Mouse (Mus musculus): ENCODE results near the gene Smim6.

The Smim6 gene

DNA sequence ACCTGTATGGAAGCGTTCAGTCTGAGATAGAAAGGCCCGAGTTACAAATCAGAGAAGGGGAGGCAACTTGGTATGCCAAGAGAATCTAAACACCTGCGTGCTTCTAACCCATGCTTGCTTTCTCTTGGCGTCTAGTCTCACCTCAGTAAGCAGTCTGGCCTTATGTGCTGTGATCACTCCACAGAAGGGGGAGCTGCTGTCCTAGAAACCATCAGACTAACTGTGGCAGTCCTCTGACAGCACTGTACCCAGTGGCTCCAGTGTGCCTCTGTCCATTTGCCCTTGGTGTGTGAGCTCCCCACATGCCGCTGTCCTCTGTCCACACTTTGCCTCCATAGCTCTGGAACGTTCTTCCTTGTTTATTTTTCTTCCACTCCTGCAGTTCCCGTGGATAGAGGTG, 30.2 kb downstream of the Smim6 start:
- DNase-seq (ENCODE audit: low read depth), result no peak

- no peak for DNase-seq (ENCODE audit: low read depth)
Observed at GRCm38 (mm10) chr11:115945247-115945646, 33.4 kb downstream of the Smim6 start.

GRCm38 (mm10) chr11:115946221-115946828, 34.5 kb downstream of the Smim6 start:
- DNase-seq (ENCODE audit: low read depth), result no peak

DNA sequence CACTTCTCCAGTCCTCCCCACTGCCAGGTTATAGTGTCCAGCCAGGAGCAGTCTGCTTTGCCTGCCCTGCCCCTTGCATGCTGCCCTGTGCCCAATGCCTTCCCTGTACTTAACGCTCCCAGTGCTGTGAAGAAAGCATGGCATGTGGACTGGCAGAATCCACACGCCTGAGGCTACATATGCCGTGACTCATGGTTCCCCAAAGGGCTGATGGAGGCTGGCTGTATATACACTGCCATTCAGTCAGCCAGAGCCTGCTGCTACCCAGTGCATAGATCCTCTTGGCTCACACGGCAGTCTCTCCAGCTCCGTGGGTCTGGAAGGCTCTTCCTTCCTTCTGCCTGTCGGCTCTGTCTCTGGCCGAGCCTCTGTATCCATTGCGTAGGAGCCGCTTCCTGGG, 36.5 kb downstream of the Smim6 start:
- DNase-seq (ENCODE audit: low read depth), result no peak

DNA sequence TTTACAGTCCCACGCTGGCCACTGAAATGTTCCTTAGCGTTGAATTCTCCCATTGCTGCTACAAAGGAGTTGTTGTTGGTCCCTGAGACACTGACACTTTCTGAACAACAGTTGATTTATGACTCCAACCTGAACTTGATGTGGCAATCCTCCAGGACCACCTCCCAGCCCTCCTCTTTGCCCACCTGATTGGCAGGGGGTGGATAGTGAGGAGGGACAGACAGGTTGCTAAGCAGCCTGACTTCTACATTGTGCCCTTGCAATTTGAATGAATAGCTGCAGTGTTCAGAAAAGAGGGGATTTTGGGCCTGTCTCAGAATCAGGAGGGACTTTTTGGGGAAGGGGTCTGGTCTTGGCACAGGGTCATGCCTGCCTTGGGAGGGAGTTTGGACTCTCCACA, 38.9 kb downstream of the Smim6 start:
- no peak for DNase-seq (ENCODE audit: low read depth)

GRCm38 (mm10) chr11:115954712-115955111, 42.9 kb downstream of the Smim6 start:
- DNase-seq (ENCODE audit: low read depth), result no peak

DNA sequence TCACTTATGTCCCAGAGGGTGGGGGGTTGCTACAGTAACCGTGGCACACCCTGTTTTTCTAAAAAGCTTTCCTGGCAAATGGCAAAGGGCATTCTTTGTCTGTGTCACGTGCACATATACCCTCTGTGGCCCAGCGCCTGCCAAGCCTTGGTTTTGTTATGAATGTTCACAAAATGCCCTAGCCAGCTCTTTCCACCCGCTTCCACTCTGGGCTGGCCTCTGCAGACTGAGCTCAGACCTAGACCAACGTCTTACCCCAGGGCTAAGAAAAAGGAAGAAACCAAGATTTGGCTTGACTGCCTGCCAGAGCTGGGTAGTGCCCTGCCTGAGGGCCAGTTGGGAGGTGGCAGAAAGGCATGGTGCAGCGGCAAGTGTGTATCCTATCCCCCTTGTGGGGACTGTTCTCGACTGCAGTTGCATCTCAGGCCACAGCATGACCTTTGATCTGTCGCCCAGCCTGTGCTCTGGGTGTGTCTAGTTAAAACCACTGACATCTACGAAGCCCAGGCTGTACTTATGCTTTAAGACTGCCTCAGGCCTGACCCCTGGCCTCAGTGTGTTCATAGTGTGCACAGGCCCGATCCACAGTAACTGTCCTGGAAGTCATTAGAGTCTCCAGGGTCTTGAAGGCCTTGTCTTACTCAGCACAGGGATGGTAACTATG, 43.5 kb downstream of the Smim6 start:
- peak; percentile 77 for DNase-seq (ENCODE audit: low read depth)

GRCm38 (mm10) chr11:115956453-115956852, 44.6 kb downstream of the Smim6 start:
- peak; percentile 53 for DNase-seq (ENCODE audit: low read depth)

- DNase-seq (ENCODE audit: low read depth), result peak; percentile 86
Observed at GRCm38 (mm10) chr11:115957971-115958370, 46.2 kb downstream of the Smim6 start.

DNA sequence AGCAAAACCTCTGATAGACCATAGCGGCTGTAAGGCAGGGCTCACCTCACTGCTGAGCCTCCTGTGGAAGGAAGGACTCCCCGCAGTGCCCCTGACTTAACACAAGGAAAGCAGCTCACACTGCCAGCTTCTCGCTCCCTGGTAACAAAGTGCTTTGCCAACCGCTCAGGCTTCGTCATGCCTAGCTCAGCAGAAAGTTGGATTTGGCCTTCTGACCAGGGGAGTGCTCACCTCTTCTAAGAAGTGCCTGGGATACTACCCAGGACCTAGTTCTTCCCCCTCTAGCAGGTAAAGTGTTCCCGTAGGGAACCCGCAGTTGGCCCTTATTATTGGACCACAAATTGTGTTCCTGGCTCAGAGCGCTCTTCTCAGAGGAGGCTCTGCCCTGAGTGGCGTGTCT, 47.2 kb downstream of the Smim6 start:
- no peak for DNase-seq (ENCODE audit: low read depth)

DNA sequence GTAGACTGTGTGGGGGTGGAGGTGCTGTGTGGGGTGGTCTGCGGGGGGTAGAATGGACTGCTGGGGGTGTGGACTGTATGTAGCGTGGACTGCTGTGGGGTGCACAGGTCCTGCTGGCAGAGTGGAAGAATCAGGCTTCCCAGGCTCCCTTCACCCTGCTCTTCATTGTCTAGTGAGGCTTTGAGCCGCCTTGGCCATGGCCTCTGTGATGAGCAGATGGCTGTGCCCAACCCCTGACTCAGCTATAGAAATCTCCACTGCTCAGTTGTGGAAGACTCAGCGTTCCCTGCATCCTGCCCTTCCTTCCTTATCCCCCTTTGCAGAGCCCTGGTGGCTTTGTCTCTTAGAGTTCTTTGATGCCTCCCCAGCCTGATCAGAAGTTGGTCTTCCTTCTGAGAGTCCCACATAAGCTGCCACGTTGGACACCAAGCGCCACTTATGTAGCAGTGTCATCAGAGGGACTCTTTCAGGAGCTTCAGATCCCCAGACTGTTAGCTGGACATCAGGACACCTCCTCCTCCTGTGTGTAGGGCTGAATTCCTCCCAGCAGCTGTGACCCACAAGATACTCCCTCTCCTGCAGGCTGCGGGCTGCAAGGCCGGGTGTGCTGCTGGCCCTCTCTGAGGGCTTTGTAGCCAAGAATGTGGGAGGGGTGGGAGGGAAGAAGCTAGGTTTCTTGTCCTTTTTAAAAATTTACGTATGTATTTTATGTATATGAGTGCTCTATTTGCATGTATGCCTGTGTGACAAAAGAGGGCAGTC, 51.0 kb downstream of the Smim6 start:
- DNase-seq (ENCODE audit: low read depth), result no peak

All from fibroblast of lung, adult 2 months (primary cell).